Mouse (Mus musculus): ENCODE data around the gene Gm49393.

GRCm38 (mm10) chr13:60813722-60814121, 121.7 kb downstream of the Gm49393 start:
- TF ChIP-seq CTCF (IDR thresholded peaks at IDR 0.05; ENCODE audit: extremely low read depth, insufficient read depth, insufficient read length, insufficient replicate concordance): no peak
- TF ChIP-seq POLR2A (IDR thresholded peaks at IDR 0.05; ENCODE audit: low read depth, low read length): no peak

Data from spleen, adult 2 months (tissue).